Mouse (Mus musculus): Measurements from ENCODE around the gene Cdcp1. TPM values are rescaled to one million over a fixed set of nuclear protein-coding genes. Genes with fewer than 3 reads are reported as not detected.

Gene Cdcp1
- polyA plus RNA-seq, 1 experiment from 2014 or later: 0.14 TPM

- no peak overlapping the region for H3K4me3 ChIP-seq (ENCODE audit: control insufficient read depth in 1 of 2, insufficient read depth in 1 of 2, low read depth in 1 of 2, low read length in 2 of 2)
Measured at GRCm38 (mm10) chr9:123237739-123238138, 21.9 kb upstream of the Cdcp1 start.

GRCm38 (mm10) chr9:123235621-123236020, 19.8 kb upstream of the Cdcp1 start:
- WGBS: 32% methylated on average over 3 of the region's 3 CpGs
- H3K9me3 ChIP-seq (ENCODE audit: control insufficient read depth, low read length): no peaks in the 10 kb centered on the region
- peaks cover 4 to 10% of the 10 kb centered on the region in 2 experiments; a peak in 3 of 4 replicates for H3K4me1 ChIP-seq (ENCODE audit: control insufficient read depth in 2 of 2, insufficient read depth in 2 of 2, low read length in 2 of 2)
- no peak overlapping the region for H3K27ac ChIP-seq (replicated peaks in 1 of 2; ENCODE audit: control insufficient read depth in 1 of 2, insufficient read depth in 1 of 2, low read depth in 2 of 2, low read length in 2 of 2)
- no peak overlapping the region for H3K4me2 ChIP-seq (ENCODE audit: low read length)
- no peak overlapping the region for H3K4me3 ChIP-seq (ENCODE audit: control insufficient read depth in 1 of 2, insufficient read depth in 1 of 2, low read depth in 1 of 2, low read length in 2 of 2)
- H3K27me3 ChIP-seq (ENCODE audit: control insufficient read depth, insufficient read depth, low read length): no peaks in the 10 kb centered on the region
- no peaks in the 10 kb centered on the region for H3K36me3 ChIP-seq (ENCODE audit: control insufficient read depth, insufficient read depth, low read length)
- ATAC-seq (ENCODE audit: insufficient number of reproducible peaks, insufficient read depth, low FRiP score, low read depth): no peak
- no peak overlapping the region for H3K9ac ChIP-seq (ENCODE audit: low read length)

More at GRCm38 (mm10) chr9:123237739-123238138, 21.9 kb upstream of the Cdcp1 start:
- no peak overlapping the region for H3K9ac ChIP-seq (ENCODE audit: low read length)
- no peaks in the 10 kb centered on the region for H3K36me3 ChIP-seq (ENCODE audit: control insufficient read depth, insufficient read depth, low read length)
- H3K9me3 ChIP-seq (ENCODE audit: control insufficient read depth, low read length): no peaks in the 10 kb centered on the region
- H3K4me2 ChIP-seq (ENCODE audit: low read length): no peak overlapping the region
- peaks cover 4 to 10% of the 10 kb centered on the region in 2 experiments; a peak in 3 of 4 replicates for H3K4me1 ChIP-seq (ENCODE audit: control insufficient read depth in 2 of 2, insufficient read depth in 2 of 2, low read length in 2 of 2)
- H3K27ac ChIP-seq (replicated peaks in 1 of 2; ENCODE audit: control insufficient read depth in 1 of 2, insufficient read depth in 1 of 2, low read depth in 2 of 2, low read length in 2 of 2): peak overlapping the region; percentile 51 to 69
- WGBS: 34% methylated on average over 2 of the region's 2 CpGs
- peak; percentile 65 for ATAC-seq (ENCODE audit: insufficient number of reproducible peaks, insufficient read depth, low FRiP score, low read depth)
- no peaks in the 10 kb centered on the region for H3K27me3 ChIP-seq (ENCODE audit: control insufficient read depth, insufficient read depth, low read length)

DNA sequence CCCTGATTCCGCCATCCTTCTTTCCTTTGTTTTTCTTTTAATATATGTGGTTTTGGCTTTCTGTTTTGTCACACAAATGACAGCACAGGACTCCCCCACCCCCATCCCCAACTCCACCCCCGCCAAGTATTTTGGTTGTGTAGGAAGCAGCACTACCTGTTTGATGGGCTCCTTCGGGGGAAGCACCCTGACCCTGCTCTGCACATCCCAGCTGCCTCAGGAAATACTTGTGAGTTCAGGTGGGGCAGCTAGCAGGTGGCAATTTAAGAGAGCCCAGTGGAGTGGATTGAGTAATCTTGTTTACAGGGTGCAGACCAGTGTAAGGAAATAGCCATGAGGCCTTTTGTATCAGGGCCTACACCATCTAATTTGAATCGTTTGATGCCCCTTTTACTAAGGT, 14.0 kb upstream of the Cdcp1 start:
- no peak for ATAC-seq (ENCODE audit: insufficient number of reproducible peaks, insufficient read depth, low FRiP score, low read depth)
- Histone ChIP-seq H3K4me3 (ENCODE audit: control insufficient read depth in 1 of 2, insufficient read depth in 1 of 2, low read depth in 1 of 2, low read length in 2 of 2) (no peak overlapping the region), H3K4me2 (ENCODE audit: low read length) (no peak overlapping the region), H3K4me1 (ENCODE audit: control insufficient read depth in 2 of 2, insufficient read depth in 2 of 2, low read length in 2 of 2) (no peaks in the 10 kb centered on the region), H3K9me3 (ENCODE audit: control insufficient read depth, low read length) (no peaks in the 10 kb centered on the region), H3K27ac (replicated peaks in 1 of 2; ENCODE audit: control insufficient read depth in 1 of 2, insufficient read depth in 1 of 2, low read depth in 2 of 2, low read length in 2 of 2) (no peak overlapping the region), H3K27me3 (ENCODE audit: control insufficient read depth, insufficient read depth, low read length) (no peaks in the 10 kb centered on the region), H3K9ac (ENCODE audit: low read length) (no peak overlapping the region), H3K36me3 (ENCODE audit: control insufficient read depth, insufficient read depth, low read length) (no peaks in the 10 kb centered on the region)
- WGBS: 78% methylated on average over 4 of the region's 4 CpGs

DNA sequence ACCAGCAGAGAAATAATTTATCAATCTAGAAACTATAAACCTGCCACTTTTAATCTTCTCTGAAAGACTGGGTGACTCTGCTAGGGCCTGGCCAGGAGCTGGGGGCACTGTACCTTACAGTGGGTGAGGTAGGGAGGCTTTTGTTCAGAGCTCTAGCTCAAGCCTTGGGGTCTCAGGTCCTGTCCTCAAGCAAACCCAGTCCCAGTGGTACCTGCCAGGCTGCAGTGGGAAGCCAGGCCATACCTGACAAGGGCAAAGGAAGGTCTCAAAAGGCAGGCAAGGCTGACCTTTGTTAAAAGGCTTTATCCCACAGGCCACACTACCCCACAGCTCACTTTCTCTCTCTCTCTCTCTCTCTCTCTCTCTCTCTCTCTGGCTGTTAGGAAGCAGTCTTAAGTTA, 12.8 kb upstream of the Cdcp1 start:
- no peak overlapping the region for H3K4me2 ChIP-seq (ENCODE audit: low read length)
- H3K4me1 ChIP-seq (ENCODE audit: control insufficient read depth in 2 of 2, insufficient read depth in 2 of 2, low read length in 2 of 2): no peaks in the 10 kb centered on the region
- H3K9ac ChIP-seq (ENCODE audit: low read length): no peak overlapping the region
- no peak for ATAC-seq (ENCODE audit: insufficient number of reproducible peaks, insufficient read depth, low FRiP score, low read depth)
- H3K27me3 ChIP-seq (ENCODE audit: control insufficient read depth, insufficient read depth, low read length): no peaks in the 10 kb centered on the region
- no peak overlapping the region for H3K27ac ChIP-seq (replicated peaks in 1 of 2; ENCODE audit: control insufficient read depth in 1 of 2, insufficient read depth in 1 of 2, low read depth in 2 of 2, low read length in 2 of 2)
- no peak overlapping the region for H3K4me3 ChIP-seq (ENCODE audit: control insufficient read depth in 1 of 2, insufficient read depth in 1 of 2, low read depth in 1 of 2, low read length in 2 of 2)
- no peaks in the 10 kb centered on the region for H3K36me3 ChIP-seq (ENCODE audit: control insufficient read depth, insufficient read depth, low read length)
- no peaks in the 10 kb centered on the region for H3K9me3 ChIP-seq (ENCODE audit: control insufficient read depth, low read length)

DNA sequence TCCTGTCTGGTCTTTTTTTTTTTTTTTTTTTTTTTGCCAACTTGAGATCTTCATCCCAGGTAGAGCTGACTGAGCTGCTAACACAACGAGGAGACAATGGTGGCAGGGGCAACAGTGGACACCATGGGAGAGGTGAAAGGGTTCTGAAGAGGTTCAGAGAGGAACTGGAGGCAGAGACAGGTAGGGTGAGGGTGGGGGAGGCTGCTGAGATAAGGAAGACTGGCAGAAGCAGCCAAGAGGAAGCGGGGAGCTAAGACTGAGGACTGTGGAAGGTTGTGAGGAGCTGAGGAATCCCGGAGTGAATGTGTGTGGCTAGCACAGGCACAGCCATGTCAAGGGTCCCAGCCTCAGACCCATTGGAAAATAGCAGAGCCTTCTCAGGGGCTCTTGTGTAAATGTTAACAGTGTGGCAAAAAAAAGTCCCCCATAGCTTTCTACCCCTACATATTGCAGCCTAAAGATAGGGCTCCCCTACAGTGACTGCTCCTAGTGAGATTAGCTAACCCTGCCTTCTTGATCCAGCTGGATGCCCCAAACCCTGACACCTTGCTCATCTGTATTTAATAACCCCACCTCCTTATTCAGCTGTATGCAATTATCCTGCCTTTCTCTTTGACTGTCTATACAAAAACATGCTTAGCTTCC, 11.4 kb upstream of the Cdcp1 start:
- H3K4me3 ChIP-seq (ENCODE audit: control insufficient read depth in 1 of 2, insufficient read depth in 1 of 2, low read depth in 1 of 2, low read length in 2 of 2): no peak overlapping the region
- H3K4me2 ChIP-seq (ENCODE audit: low read length): no peak overlapping the region
- 59% methylated on average over 3 of the region's 3 CpGs for WGBS
- H3K4me1 ChIP-seq (ENCODE audit: control insufficient read depth in 2 of 2, insufficient read depth in 2 of 2, low read length in 2 of 2): no peaks in the 10 kb centered on the region
- no peak overlapping the region for H3K9ac ChIP-seq (ENCODE audit: low read length)
- no peaks in the 10 kb centered on the region for H3K36me3 ChIP-seq (ENCODE audit: control insufficient read depth, insufficient read depth, low read length)
- no peaks in the 10 kb centered on the region for H3K9me3 ChIP-seq (ENCODE audit: control insufficient read depth, low read length)
- no peak for ATAC-seq (ENCODE audit: insufficient number of reproducible peaks, insufficient read depth, low FRiP score, low read depth)
- H3K27me3 ChIP-seq (ENCODE audit: control insufficient read depth, insufficient read depth, low read length): no peaks in the 10 kb centered on the region
- H3K27ac ChIP-seq (replicated peaks in 1 of 2; ENCODE audit: control insufficient read depth in 1 of 2, insufficient read depth in 1 of 2, low read depth in 2 of 2, low read length in 2 of 2): no peak overlapping the region

GRCm38 (mm10) chr9:123224863-123225431, 9.1 kb upstream of the Cdcp1 start:
- no peak overlapping the region for H3K9ac ChIP-seq (ENCODE audit: low read length)
- H3K27ac ChIP-seq (replicated peaks in 1 of 2; ENCODE audit: control insufficient read depth in 1 of 2, insufficient read depth in 1 of 2, low read depth in 2 of 2, low read length in 2 of 2): no peak overlapping the region
- no peak overlapping the region for H3K4me2 ChIP-seq (ENCODE audit: low read length)
- H3K4me3 ChIP-seq (ENCODE audit: control insufficient read depth in 1 of 2, insufficient read depth in 1 of 2, low read depth in 1 of 2, low read length in 2 of 2): no peak overlapping the region
- no peak for ATAC-seq (ENCODE audit: insufficient number of reproducible peaks, insufficient read depth, low FRiP score, low read depth)
- no peaks in the 10 kb centered on the region for H3K27me3 ChIP-seq (ENCODE audit: control insufficient read depth, insufficient read depth, low read length)
- H3K9me3 ChIP-seq (ENCODE audit: control insufficient read depth, low read length): no peaks in the 10 kb centered on the region
- WGBS: 55% methylated on average over 2 of the region's 2 CpGs
- peaks cover 1 to 2% of the 10 kb centered on the region in 2 experiments; a peak in 3 of 4 replicates for H3K4me1 ChIP-seq (ENCODE audit: control insufficient read depth in 2 of 2, insufficient read depth in 2 of 2, low read length in 2 of 2)
- no peaks in the 10 kb centered on the region for H3K36me3 ChIP-seq (ENCODE audit: control insufficient read depth, insufficient read depth, low read length)

GRCm38 (mm10) chr9:123219826-123220225, 4.0 kb upstream of the Cdcp1 start:
- 17% methylated on average over 5 of the region's 5 CpGs for WGBS
- H3K27ac ChIP-seq (replicated peaks in 1 of 2; ENCODE audit: control insufficient read depth in 1 of 2, insufficient read depth in 1 of 2, low read depth in 2 of 2, low read length in 2 of 2): peak overlapping the region; percentile 64 to 68
- peak overlapping the region; percentile 14 for H3K4me2 ChIP-seq (ENCODE audit: low read length)
- peaks cover 11 to 18% of the 10 kb centered on the region in 2 experiments for H3K4me1 ChIP-seq (ENCODE audit: control insufficient read depth in 2 of 2, insufficient read depth in 2 of 2, low read length in 2 of 2)
- H3K9ac ChIP-seq (ENCODE audit: low read length): peak overlapping the region; percentile 18; the same call in 1 of the 2 replicates
- no peak overlapping the region for H3K4me3 ChIP-seq (ENCODE audit: control insufficient read depth in 1 of 2, insufficient read depth in 1 of 2, low read depth in 1 of 2, low read length in 2 of 2)
- no peaks in the 10 kb centered on the region for H3K36me3 ChIP-seq (ENCODE audit: control insufficient read depth, insufficient read depth, low read length)
- H3K27me3 ChIP-seq (ENCODE audit: control insufficient read depth, insufficient read depth, low read length): peaks cover 10% of the 10 kb centered on the region; the same call in 1 of the 2 replicates
- no peaks in the 10 kb centered on the region for H3K9me3 ChIP-seq (ENCODE audit: control insufficient read depth, low read length)
- no peak for ATAC-seq (ENCODE audit: insufficient number of reproducible peaks, insufficient read depth, low FRiP score, low read depth)
